1 mouse cellular context compared by ENCODE assay signal in genomic region chr15:88862881-88863694, GRCm38 (mm10).
TF ChIP-seq lines count a peak whose summit lies in the region.

No protein-coding gene starts in this region.

TF ChIP-seq in MEL, 35 proteins besides CTCF, POLR2A, EP300 and RAD21 (continued from another document):
- TF ChIP-seq NRF1 (IDR thresholded peaks at IDR 0.05; ENCODE audit: insufficient read depth, low read depth, low read length, poor library complexity, severe bottlenecking) (0 out of 2 replicates have a peak, but pooled peaks have one; percentile 11), TCF12 (IDR thresholded peaks at IDR 0.05; ENCODE audit: low read depth, low read length) (no peak), UBTF (IDR thresholded peaks at IDR 0.05; ENCODE audit: borderline replicate concordance, insufficient read depth, low read depth, low read length) (0 out of 2 replicates have a peak, but pooled peaks have one; percentile 40), ZC3H11A (IDR thresholded peaks at IDR 0.05; ENCODE audit: low read depth, low read length) (no peak), POLR2AphosphoS2 (IDR thresholded peaks at IDR 0.05; ENCODE audit: low read length) (no peak), MEF2A (IDR thresholded peaks at IDR 0.05; ENCODE audit: extremely low read depth, insufficient replicate concordance, low read depth, low read length, poor library complexity, severe bottlenecking) (no peak), GATA1 (IDR thresholded peaks at IDR 0.05; ENCODE audit: low read depth, low read length) (no peak), CHD1 (IDR thresholded peaks at IDR 0.05; ENCODE audit: low read depth, low read length) (no peak), E2F4 (IDR thresholded peaks at IDR 0.05; ENCODE audit: borderline replicate concordance, low read depth, low read length) (no peak), ETS1 (IDR thresholded peaks at IDR 0.05; ENCODE audit: low read depth, low read length) (no peak), USF2 (IDR thresholded peaks at IDR 0.05; ENCODE audit: borderline replicate concordance in 1 of 2, insufficient read depth in 1 of 2, low read depth in 1 of 2, low read length in 2 of 2) (no peak), CHD2 (IDR thresholded peaks at IDR 0.05; ENCODE audit: low read length) (no peak), MAX (IDR thresholded peaks at IDR 0.05; ENCODE audit: low read length) (peak; percentile 59; the same call in 1 of the 2 replicates), RCOR1 (IDR thresholded peaks at IDR 0.05; ENCODE audit: low read depth, low read length) (no peak), BHLHE40 (IDR thresholded peaks at IDR 0.05; ENCODE audit: borderline replicate concordance, low read depth, low read length) (no peak), ZNF384 (IDR thresholded peaks at IDR 0.05; ENCODE audit: low read depth, low read length) (no peak), GABPA (IDR thresholded peaks at IDR 0.05; ENCODE audit: low read depth, low read length) (no peak), HCFC1 (IDR thresholded peaks at IDR 0.05; ENCODE audit: low read depth, low read length) (no peak), ZMIZ1 (IDR thresholded peaks at IDR 0.05; ENCODE audit: low read depth, low read length) (no peak), POLR2AphosphoS5 (IDR thresholded peaks at IDR 0.05; ENCODE audit: borderline replicate concordance, low read depth, low read length) (no peak), ZKSCAN1 (IDR thresholded peaks at IDR 0.05; ENCODE audit: low read depth, low read length) (no peak), ELF1 (IDR thresholded peaks at IDR 0.05; ENCODE audit: low read depth, low read length) (no peak), MAZ (IDR thresholded peaks at IDR 0.05; ENCODE audit: low read depth, low read length) (no peak), MAFK (IDR thresholded peaks at IDR 0.05; ENCODE audit: borderline replicate concordance, low read depth, low read length) (no peak), SIN3A (IDR thresholded peaks at IDR 0.05; ENCODE audit: low read length) (no peak), USF1 (IDR thresholded peaks at IDR 0.05; ENCODE audit: low read depth, low read length) (no peak), NELFE (IDR thresholded peaks at IDR 0.05; ENCODE audit: low read depth, low read length) (no peak), KAT2A (conservative IDR thresholded peaks at IDR 0.05; ENCODE audit: low read depth, low read length) (no peak), SMC3 (IDR thresholded peaks at IDR 0.05; ENCODE audit: low read depth, low read length) (no peak), MYC (IDR thresholded peaks at IDR 0.05; ENCODE audit: low read depth, low read length) (no peak), MXI1 (IDR thresholded peaks at IDR 0.05; ENCODE audit: low read depth, low read length) (peak; percentile 22; the same call in 1 of the 2 replicates), MYB (IDR thresholded peaks at IDR 0.05; ENCODE audit: low read depth, low read length) (no peak), TAL1 (IDR thresholded peaks at IDR 0.05; ENCODE audit: low read length) (no peak)
TF ChIP-seq in MEL: peak in this region for 4.
